Mouse (Mus musculus) thymus, adult 2 months (tissue): ENCODE results near the gene S100a5. TPM values are rescaled to one million over a fixed set of nuclear protein-coding genes. Genes with fewer than 3 reads are reported as not detected.

Source experiments
- DNase-seq: peaks from one replicate; pipeline ENCODE4 v3.0.0; 2021
- H3K27ac ChIP-seq: fragments of 200-500 bp; 2 replicates; pipeline ENCODE4 v1.5.1; 2012; ENCODE audit warnings: low read length, control low read depth; ENCODE audit not compliant: control insufficient read depth, insufficient read depth
- H3K27me3 ChIP-seq: fragments of 200-500 bp; 2 replicates; pipeline ENCODE4 v1.6.1; 2012; ENCODE audit warnings: mild to moderate bottlenecking, low read length, moderate library complexity, mixed read lengths; ENCODE audit not compliant: control insufficient read depth, insufficient read depth
- H3K36me3 ChIP-seq: fragments of 200-500 bp; 2 replicates; pipeline ENCODE4 v1.6.1; 2012; ENCODE audit warnings: mild to moderate bottlenecking, low read length, moderate library complexity; ENCODE audit not compliant: control insufficient read depth, insufficient read depth
- H3K4me1 ChIP-seq: fragments of 200-500 bp; replicated peaks from 2 replicates; pipeline ENCODE4 v1.6.1; 2012; ENCODE audit warnings: low read length; ENCODE audit not compliant: control insufficient read depth, insufficient read depth
- H3K4me3 ChIP-seq: fragments of 200-500 bp; 2 replicates; pipeline ENCODE4 v1.5.1; 2012; ENCODE audit warnings: mild to moderate bottlenecking, low read length, control low read depth, moderate library complexity; ENCODE audit not compliant: control insufficient read depth, insufficient read depth
- CTCF ChIP-seq: fragments of 200-500 bp; IDR thresholded peaks from 2 replicates; pipeline ENCODE4 v1.5.1; 2012; ENCODE audit warnings: mild to moderate bottlenecking, control low read depth, low read length, moderate library complexity, borderline replicate concordance; ENCODE audit not compliant: control insufficient read depth, poor library complexity, insufficient read depth; ENCODE audit errors: extremely low read depth
- POLR2A ChIP-seq: fragments of 200-500 bp; IDR thresholded peaks from 2 replicates; pipeline ENCODE4 v1.6.1; 2012; ENCODE audit warnings: mild to moderate bottlenecking, low read length, control low read depth, moderate library complexity; ENCODE audit not compliant: control insufficient read depth, poor library complexity, insufficient read depth; ENCODE audit errors: extremely low read depth
- WGBS: fragments of 180-500 bp; shearing (Covaris S2); methylation state at CpG from one replicate; pipeline ENCODE4 v1.1.7; 2018; 5-methylcytosine and 5-hydroxymethylcytosine counted together
- polyA plus RNA-seq: library from polyadenylated mRNA; depleted of rRNA; stranded (reverse); fragments of >200 nt; gene quantifications from 2 replicates; pipeline ENCODE4 v1.2.3, GENCODE M21; 2012; rRNA removed

Gene S100a5
- polyA plus RNA-seq: not detected in 2 replicates

DNA sequence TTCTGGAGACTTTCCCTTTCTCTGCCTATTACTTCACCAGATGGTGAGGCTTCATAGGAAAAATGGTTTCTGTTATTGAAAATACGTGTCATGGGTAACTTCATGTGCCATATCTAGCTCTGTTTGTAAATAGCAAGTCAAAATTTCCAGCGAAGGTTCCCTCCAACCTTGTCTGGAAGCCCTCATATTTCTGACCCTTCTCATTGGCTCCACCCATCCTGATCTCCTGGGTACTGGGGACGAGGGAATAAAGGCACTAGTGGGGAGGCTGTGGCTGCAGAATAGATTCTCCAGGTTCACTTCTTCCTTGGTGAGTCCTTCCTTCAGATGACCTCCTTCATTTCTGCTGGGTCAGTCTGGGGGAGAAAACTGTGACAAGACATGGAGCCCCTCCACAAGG is at the start of gene S100a5:
S100a5 (plus strand) TSS at position 301 of the 400 bp plus-strand sequence.
- peaks cover 34% of the 10 kb centered on the region for H3K4me1 ChIP-seq
- no peak for DNase-seq
- H3K4me3 ChIP-seq: no peak within 1 kb of the TSS
- no peaks in the 10 kb centered on the region for H3K27me3 ChIP-seq
- no peaks in the 10 kb centered on the region for H3K36me3 ChIP-seq
- TF ChIP-seq POLR2A: no peak
- TF ChIP-seq CTCF: no peak
- WGBS: 73% methylated on average over 3 of the region's 3 CpGs
- H3K27ac ChIP-seq: no peak within 1 kb of the TSS

DNA sequence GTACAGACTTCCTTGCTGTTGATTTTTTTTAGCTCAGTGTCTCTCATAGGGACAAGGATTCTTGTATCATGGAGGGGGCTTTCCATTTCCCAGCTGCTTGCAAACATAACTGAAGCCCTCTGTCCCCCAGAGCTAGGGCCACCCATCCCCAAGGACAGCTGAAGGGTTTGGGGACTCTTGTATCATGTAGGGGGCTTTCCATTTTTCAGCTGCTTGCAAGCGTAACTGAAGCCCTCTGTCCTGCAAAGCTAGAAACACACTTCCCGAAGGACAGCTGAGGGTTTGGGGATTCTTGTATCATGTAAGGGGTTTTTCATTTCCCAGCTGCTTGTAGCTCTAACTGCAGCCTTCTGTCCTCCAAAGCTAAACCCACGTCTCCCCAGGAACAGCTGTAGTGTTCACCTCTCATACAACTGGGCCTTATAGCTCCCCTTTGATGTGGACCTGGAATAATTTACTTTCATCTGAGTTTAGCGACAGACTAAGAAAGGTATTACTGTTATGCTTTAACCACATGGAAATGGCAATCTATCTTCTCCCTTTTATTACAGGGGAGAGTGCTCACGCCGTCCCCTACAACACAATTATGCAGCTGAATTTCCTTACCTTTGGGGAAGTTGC is 48.2 kb upstream of the S100a5 start, which contains the start of gene S100a3:
S100a3 (plus strand) TSS at position 571 of the 621 bp plus-strand sequence.
- 90% methylated on average over 6 of the region's 6 CpGs for WGBS
- Histone ChIP-seq H3K27me3 (no peaks in the 10 kb centered on the region), H3K36me3 (no peaks in the 10 kb centered on the region), H3K4me3 (no peak within 1 kb of the TSS), H3K27ac (no peak within 1 kb of the TSS), H3K4me1 (no peaks in the 10 kb centered on the region)
- no peak for TF ChIP-seq POLR2A
- TF ChIP-seq CTCF: no peak
- no peak for DNase-seq

DNA sequence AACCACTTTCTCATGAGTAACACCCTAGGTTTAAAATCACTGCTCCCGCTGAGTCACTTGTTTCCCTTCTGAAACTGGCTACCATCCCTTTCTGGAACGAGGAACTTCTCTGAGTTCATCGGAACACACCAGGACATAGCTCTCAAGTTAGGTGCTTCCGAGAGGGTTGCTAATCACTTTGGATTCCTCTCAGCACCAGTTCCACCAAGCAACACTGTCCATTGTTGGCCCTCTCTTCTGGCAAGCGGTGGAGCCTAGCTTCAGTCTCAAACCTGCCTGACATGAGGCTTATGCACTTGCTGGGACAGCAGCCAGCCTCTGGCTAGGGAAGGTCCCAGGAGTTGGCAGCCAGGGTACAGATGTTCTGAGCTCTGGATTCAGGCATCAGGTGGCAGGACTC is 33.6 kb upstream of the S100a5 start:
- H3K27me3 ChIP-seq: no peaks in the 10 kb centered on the region
- no peak for DNase-seq
- TF ChIP-seq CTCF: no peak
- TF ChIP-seq POLR2A: no peak
- no peak overlapping the region for H3K27ac ChIP-seq
- no peaks in the 10 kb centered on the region for H3K36me3 ChIP-seq
- 89% methylated on average over 5 of the region's 5 CpGs for WGBS
- no peak overlapping the region for H3K4me3 ChIP-seq
- H3K4me1 ChIP-seq: no peaks in the 10 kb centered on the region

DNA sequence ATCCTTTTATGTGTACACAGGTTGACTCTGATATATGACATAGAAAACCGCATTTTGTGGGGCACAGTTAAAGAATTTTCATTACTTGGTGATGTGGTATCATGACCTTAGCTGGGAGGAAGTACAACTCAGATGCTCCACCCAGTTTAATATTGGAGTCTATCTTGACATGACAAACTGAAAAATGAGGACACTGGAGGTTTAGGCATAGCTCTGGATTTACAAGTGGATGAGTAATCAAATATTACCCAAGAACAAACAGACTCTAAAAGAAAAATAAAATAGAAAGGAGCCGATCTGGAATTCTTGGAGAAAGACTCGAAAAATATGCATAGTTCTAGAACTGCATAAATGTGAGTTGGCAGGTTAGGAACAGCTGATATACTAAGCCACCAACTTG is 33.0 kb upstream of the S100a5 start:
- H3K4me3 ChIP-seq: no peak overlapping the region
- H3K36me3 ChIP-seq: no peaks in the 10 kb centered on the region
- no peaks in the 10 kb centered on the region for H3K4me1 ChIP-seq
- no peak for DNase-seq
- no peaks in the 10 kb centered on the region for H3K27me3 ChIP-seq
- 82% methylated on average over 3 of the region's 3 CpGs for WGBS
- no peak overlapping the region for H3K27ac ChIP-seq
- no peak for TF ChIP-seq POLR2A
- TF ChIP-seq CTCF: no peak

DNA sequence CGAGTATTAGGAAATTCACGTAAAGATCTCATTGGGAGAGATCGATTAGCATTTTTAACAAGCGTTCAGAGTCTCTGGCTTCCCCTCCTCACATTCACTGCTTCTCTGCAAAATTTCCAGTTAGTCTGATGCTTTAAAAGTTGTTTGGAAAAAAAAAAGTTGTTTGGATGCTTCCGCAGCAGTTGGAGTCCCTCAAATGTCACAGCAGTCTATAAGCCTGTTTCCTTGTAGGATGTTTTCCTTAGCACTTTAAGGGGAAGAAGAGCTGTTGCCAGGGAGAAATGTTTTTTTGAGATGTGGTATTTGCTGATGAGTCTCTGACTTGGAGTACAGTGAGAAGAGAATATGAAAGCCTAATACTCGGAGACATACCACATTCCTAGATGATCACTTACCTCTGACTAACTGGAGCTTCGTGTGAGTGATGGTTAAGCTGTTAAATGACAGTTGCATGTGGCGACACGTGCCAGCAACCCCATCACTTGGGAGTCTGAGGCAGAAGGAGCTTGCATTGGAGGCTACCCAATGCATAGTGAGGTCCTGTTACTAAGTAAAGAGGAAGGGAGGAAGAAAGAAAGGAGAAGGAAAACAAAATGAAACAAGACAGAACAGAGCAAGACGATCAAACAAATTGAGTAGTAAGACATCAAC is 31.8 kb upstream of the S100a5 start:
- Histone ChIP-seq H3K36me3 (no peaks in the 10 kb centered on the region), H3K27me3 (no peaks in the 10 kb centered on the region), H3K4me1 (no peaks in the 10 kb centered on the region), H3K4me3 (no peak overlapping the region), H3K27ac (no peak overlapping the region)
- no peak for TF ChIP-seq POLR2A
- DNase-seq: no peak
- 88% methylated on average over 10 of the region's 10 CpGs for WGBS

DNA sequence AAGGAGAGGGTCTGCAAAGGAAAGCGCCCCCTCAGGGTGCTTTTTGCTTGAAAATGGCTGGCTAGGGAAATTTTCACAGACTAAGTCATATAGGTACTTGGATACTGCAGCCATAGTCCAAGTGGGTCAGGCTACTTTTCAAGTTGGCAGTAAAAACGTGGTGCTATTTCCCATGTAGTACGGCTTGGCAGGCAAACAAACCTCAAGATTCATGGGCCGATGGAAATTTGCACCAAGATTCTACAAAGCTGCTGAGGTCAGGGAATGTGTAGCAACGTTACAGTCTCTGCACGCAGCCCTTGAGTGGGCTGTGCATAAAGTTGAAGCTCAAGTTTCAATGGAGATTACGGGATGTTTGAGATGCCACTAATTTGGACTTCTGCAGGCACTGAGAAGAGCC is 28.9 kb upstream of the S100a5 start:
- H3K27me3 ChIP-seq: no peaks in the 10 kb centered on the region
- no peaks in the 10 kb centered on the region for H3K36me3 ChIP-seq
- TF ChIP-seq CTCF: no peak
- no peak for TF ChIP-seq POLR2A
- WGBS: 93% methylated on average over 7 of the region's 7 CpGs
- no peak for DNase-seq
- H3K27ac ChIP-seq: no peak overlapping the region
- no peaks in the 10 kb centered on the region for H3K4me1 ChIP-seq
- no peak overlapping the region for H3K4me3 ChIP-seq
